Mouse (Mus musculus) forebrain, embryonic 14.5 days (tissue): Measurements from ENCODE around the gene Nudt4. TPM values are rescaled to one million over a fixed set of nuclear protein-coding genes. Genes with fewer than 3 reads are reported as not detected.

ENCODE experiments used
- ATAC-seq: fragments of 200-750 bp; cut with Nextera tagmentation; 2 replicates; pipeline ENCODE4 v1.8.0; 2017; ENCODE audit warnings: mild to moderate bottlenecking, moderate library complexity
- DNase-seq: peaks from one replicate; pipeline ENCODE4 v3.0.0-alpha.2; 2015; ENCODE audit warnings: low spot score
- H3K27ac ChIP-seq: fragments of 300-500 bp; sonication (generic); 2 replicates; pipeline ENCODE4 v1.5.1; 2014; ENCODE audit warnings: low read depth, mild to moderate bottlenecking, control low read depth, low read length, moderate library complexity
- H3K27me3 ChIP-seq: fragments of 300-500 bp; sonication (generic); replicated peaks from 2 replicates; pipeline ENCODE4 v1.6.1; 2014; ENCODE audit warnings: low read length, control low read depth, mixed read lengths; ENCODE audit not compliant: control insufficient read depth, insufficient read depth
- H3K36me3 ChIP-seq: fragments of 300-500 bp; sonication (generic); 2 replicates; pipeline ENCODE4 v1.6.1; 2014; ENCODE audit warnings: low read length, control low read depth; ENCODE audit not compliant: control insufficient read depth, insufficient read depth
- H3K4me1 ChIP-seq: fragments of 300-500 bp; sonication (generic); 2 replicates; pipeline ENCODE4 v1.6.1; 2014; ENCODE audit warnings: antibody characterized with exemption, low read length, control low read depth; ENCODE audit not compliant: control insufficient read depth, insufficient read depth
- H3K4me2 ChIP-seq: fragments of 300-500 bp; sonication (generic); 2 replicates; pipeline ENCODE4 v1.6.1; 2014; ENCODE audit warnings: mild to moderate bottlenecking, control low read depth, low read length
- H3K4me3 ChIP-seq: fragments of 300-500 bp; sonication (generic); 2 replicates; pipeline ENCODE4 v1.5.1; 2014; ENCODE audit warnings: low read depth, low read length, control low read depth
- H3K9ac ChIP-seq: fragments of 300-500 bp; sonication (generic); 2 replicates; pipeline ENCODE4 v1.6.1; 2014; ENCODE audit warnings: mild to moderate bottlenecking, low read length, control low read depth, moderate library complexity
- H3K9me3 ChIP-seq: fragments of 300-500 bp; sonication (generic); replicated peaks from 2 replicates; pipeline ENCODE4 v1.6.1; 2016; ENCODE audit warnings: low read length, control low read depth, mixed read lengths; ENCODE audit not compliant: control insufficient read depth
- WGBS: fragments of 180-500 bp; shearing (Covaris S2); extraction: QIAGEN DNeasy Blood & Tissue Kit; methylation state at CpG from one replicate; pipeline ENCODE4 v1.1.7; 2014; 5-methylcytosine and 5-hydroxymethylcytosine counted together
- polyA plus RNA-seq: library from polyadenylated mRNA; unstranded; fragments of >200 nt; fragmentation: Nextera tagmentation; extraction: Ambion mirVana; gene quantifications from 2 replicates; pipeline ENCODE4 v1.2.1, GENCODE M21; 2014

Gene Nudt4
- polyA plus RNA-seq, result 79.8 and 85.0 TPM in 2 replicates

- H3K4me2 ChIP-seq, result peak within 1 kb of the TSS; percentile 64
- WGBS, result 2% methylated on average over 73 of the region's 97 CpGs
- no peaks in the 10 kb centered on the region for H3K9me3 ChIP-seq
- no peaks in the 10 kb centered on the region for H3K36me3 ChIP-seq
- peak within 1 kb of the TSS; percentile 93 for H3K4me3 ChIP-seq
- H3K9ac ChIP-seq, result peak within 1 kb of the TSS; percentile 95
- peak; percentile 96 for DNase-seq
- no peaks in the 10 kb centered on the region for H3K27me3 ChIP-seq
- ATAC-seq, result peak; percentile 95
- H3K27ac ChIP-seq, result peak within 1 kb of the TSS; percentile 92
- peaks cover 11% of the 10 kb centered on the region for H3K4me1 ChIP-seq
These were observed at the start of gene Nudt4 for GRCm38 (mm10) chr10:95563851-95564845. Gene Nudt4, minus strand, starts transcription at chr10:95564146.

DNA sequence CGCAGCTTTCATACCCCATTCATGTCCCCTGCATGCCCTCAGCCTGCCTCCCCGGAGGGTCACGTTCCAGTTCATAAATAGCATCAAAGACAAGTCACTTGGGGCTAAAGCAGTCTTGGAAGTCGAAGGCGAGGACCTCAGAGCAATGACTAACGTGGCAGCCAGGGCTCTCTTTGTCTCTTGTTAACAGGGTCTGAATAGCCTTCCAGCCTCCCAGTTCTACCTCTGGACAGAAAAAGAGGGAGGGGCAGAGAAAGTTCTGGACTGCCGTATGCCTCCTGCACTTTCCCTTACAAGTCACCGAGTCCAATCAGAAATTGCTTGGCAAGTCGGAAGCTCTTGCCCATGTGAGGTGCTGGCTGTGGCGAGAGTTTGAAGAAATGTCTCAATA, 47.4 kb upstream of the Nudt4 start:
- H3K4me1 ChIP-seq, result no peaks in the 10 kb centered on the region
- no peaks in the 10 kb centered on the region for H3K36me3 ChIP-seq
- no peak for DNase-seq
- H3K27me3 ChIP-seq, result no peaks in the 10 kb centered on the region
- no peak overlapping the region for H3K4me2 ChIP-seq
- no peak for ATAC-seq
- WGBS, result 42% methylated on average over 10 of the region's 10 CpGs
- no peak overlapping the region for H3K27ac ChIP-seq
- H3K9ac ChIP-seq, result no peak overlapping the region
- H3K9me3 ChIP-seq, result no peaks in the 10 kb centered on the region
- H3K4me3 ChIP-seq, result no peak overlapping the region

DNA sequence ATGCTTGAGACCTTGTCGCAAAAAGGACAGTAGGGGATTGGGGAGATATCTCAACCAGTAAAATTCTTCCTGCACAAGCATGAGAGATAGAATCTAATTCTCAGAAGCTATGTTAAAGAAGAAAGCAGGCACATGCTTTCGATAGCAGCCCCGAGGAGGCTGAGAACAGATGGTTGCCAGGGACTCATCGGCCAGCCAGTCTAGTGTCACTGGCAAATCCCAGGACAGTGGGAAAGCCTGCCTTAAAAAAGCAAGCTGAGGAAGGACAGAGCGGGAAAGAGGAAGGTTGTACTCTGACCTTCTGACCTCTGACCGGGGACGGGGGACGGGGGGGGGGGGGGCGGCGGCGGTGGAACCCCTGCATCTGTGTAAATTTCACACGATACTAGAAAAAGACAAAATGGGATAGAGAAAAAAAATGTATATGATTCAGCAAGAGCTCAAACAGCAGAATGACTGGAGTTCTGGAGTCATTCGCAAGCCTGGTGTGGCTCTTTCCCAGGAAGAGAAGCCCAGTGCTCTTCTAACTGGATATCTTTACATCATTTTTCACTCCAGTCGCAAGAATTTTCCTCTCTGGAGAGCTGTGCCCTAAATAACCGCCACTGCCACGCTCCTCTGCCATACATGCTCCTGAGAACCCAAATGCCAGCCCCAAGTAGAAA, 46.9 kb upstream of the Nudt4 start:
- Histone ChIP-seq H3K4me2 (no peak overlapping the region), H3K27me3 (no peaks in the 10 kb centered on the region), H3K4me1 (no peaks in the 10 kb centered on the region), H3K4me3 (no peak overlapping the region), H3K27ac (no peak overlapping the region), H3K9ac (no peak overlapping the region), H3K36me3 (no peaks in the 10 kb centered on the region), H3K9me3 (no peaks in the 10 kb centered on the region)
- no peak for ATAC-seq
- DNase-seq, result no peak
- WGBS, result 81% methylated on average over 16 of the region's 16 CpGs

- Histone ChIP-seq H3K9ac (no peak overlapping the region), H3K9me3 (no peaks in the 10 kb centered on the region), H3K4me1 (no peaks in the 10 kb centered on the region), H3K27ac (no peak overlapping the region), H3K4me3 (no peak overlapping the region), H3K36me3 (no peaks in the 10 kb centered on the region), H3K27me3 (no peaks in the 10 kb centered on the region), H3K4me2 (no peak overlapping the region)
- WGBS, result 77% methylated on average over 22 of the region's 22 CpGs
- DNase-seq (no peak), ATAC-seq (no peak)
These were observed 41.1 kb upstream of the Nudt4 start for GRCm38 (mm10) chr10:95604979-95605613.

DNA sequence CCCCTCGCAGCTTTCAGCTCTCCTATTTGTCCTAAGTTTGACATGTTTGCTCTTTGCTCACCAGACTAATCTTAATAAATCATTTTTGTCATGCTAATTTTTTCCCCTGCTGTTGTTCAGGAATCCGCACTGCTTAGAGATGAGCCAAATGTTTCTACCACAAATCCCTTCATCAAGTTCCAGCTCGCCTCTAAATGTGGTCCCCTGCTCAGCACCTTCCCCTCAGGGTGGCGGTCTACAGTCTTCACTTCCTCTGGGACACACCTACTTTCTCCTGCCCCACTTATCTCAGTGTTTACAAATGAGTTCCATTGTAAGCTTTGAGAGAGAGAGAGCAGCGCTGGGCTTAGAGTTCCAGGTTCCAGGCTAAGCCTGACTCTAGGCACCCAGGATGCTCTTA, 36.6 kb upstream of the Nudt4 start:
- no peak overlapping the region for H3K9ac ChIP-seq
- ATAC-seq, result no peak
- H3K9me3 ChIP-seq, result no peaks in the 10 kb centered on the region
- no peak for DNase-seq
- 20% methylated on average over 5 of the region's 5 CpGs for WGBS
- H3K4me2 ChIP-seq, result no peak overlapping the region
- no peaks in the 10 kb centered on the region for H3K27me3 ChIP-seq
- H3K36me3 ChIP-seq, result no peaks in the 10 kb centered on the region
- H3K4me3 ChIP-seq, result no peak overlapping the region
- no peak overlapping the region for H3K27ac ChIP-seq
- H3K4me1 ChIP-seq, result no peaks in the 10 kb centered on the region; the same call in 1 of the 2 replicates

DNA sequence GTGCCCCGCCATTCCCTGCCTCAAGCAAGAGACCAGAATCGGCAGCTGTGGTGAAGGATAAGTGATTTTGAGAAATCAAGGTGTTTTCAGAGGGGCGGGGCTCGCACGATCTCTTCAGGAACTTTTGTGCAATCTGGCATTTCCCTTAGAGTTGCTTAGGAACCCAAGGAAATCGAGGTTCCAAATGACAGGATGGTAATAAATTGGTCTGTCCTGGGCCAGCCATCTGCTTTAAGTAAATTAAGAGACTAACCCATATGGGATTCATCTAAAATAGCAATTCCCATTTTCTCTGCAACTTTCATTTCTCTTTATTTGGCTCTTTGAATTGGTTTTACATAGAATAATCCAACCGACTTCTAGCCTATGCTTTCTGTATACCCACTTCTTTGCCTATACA, 35.8 kb upstream of the Nudt4 start:
- Histone ChIP-seq H3K27me3 (no peaks in the 10 kb centered on the region), H3K9ac (no peak overlapping the region), H3K4me3 (no peak overlapping the region), H3K9me3 (no peaks in the 10 kb centered on the region), H3K36me3 (no peaks in the 10 kb centered on the region), H3K27ac (no peak overlapping the region), H3K4me2 (no peak overlapping the region), H3K4me1 (no peaks in the 10 kb centered on the region; the same call in 1 of the 2 replicates)
- ATAC-seq (no peak), DNase-seq (no peak)
- WGBS, result 89% methylated on average over 7 of the region's 7 CpGs

DNA sequence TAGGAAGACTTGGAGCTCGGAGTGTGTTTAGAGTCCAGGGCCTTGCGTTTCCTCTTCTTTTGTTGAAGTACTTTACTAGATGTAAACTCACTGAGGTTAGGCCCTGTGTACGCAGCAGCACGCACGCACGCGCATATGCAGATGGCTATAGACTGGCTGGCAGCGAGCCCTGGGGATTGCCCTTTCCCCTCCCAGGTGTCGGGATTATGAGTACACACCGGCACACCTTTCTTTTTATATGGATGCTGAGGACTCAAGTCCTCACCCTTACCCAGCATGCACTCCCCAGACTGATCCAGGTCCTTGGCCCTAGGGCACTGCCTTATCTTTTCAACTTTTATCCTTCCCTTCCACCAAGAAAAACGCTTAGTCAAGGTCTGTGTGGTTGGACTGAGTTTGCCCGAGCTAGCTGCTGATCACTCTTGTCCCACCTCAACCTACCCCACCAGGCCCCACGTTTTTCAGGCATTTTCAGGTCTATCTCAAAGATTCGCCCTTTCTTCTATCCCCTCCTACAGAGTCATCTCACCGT, 34.2 kb upstream of the Nudt4 start:
- ATAC-seq, result no peak
- no peak overlapping the region for H3K27ac ChIP-seq
- H3K4me2 ChIP-seq, result no peak overlapping the region
- WGBS, result 66% methylated on average over 15 of the region's 15 CpGs
- H3K9ac ChIP-seq, result no peak overlapping the region
- H3K36me3 ChIP-seq, result no peaks in the 10 kb centered on the region
- H3K27me3 ChIP-seq, result no peaks in the 10 kb centered on the region
- no peaks in the 10 kb centered on the region for H3K9me3 ChIP-seq
- H3K4me3 ChIP-seq, result no peak overlapping the region
- H3K4me1 ChIP-seq, result no peaks in the 10 kb centered on the region; the same call in 1 of the 2 replicates
- no peak for DNase-seq

DNA sequence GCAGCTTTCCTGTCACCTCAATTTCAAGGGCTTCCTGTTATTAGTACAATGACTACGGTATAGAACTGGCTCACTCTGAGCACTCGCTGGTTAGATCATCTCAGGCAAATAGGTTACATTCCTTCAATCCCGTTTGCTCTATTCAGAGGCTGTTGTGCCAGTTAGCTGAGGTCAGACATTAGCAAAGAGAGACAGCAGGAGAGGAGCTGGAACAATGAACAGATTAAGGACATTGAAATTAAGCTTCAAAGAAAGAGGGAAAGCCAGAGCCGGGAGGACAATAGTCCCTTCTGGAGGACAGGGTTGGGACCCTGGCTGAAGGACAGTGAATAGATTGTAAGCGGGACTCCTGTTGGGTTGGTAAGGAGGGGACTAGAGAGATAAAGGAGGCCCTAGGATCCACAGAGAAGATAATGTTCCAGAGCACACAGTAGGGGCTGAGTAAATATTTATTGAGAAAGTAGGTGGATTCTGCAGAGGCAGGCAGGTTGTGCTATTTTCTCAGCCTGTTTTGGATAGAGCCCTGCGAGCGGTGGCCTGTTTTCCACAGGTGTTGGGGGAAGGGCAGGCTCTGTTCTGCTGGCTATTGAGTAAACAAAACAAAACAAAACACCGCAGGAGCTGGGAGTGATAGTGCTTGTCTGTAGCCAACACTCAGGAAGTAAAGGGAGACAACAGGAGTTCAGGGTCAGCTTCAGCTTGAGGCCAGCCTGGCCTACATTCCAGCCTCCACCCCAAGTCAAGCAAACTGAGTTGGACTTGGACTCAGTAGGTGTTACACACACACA, 32.1 kb upstream of the Nudt4 start:
- no peak overlapping the region for H3K4me3 ChIP-seq
- H3K36me3 ChIP-seq, result no peaks in the 10 kb centered on the region
- no peaks in the 10 kb centered on the region for H3K27me3 ChIP-seq
- H3K4me2 ChIP-seq, result no peak overlapping the region
- DNase-seq (peak; percentile 22), ATAC-seq (no peak; the same call in 1 of the 2 replicates)
- no peaks in the 10 kb centered on the region; the same call in 1 of the 2 replicates for H3K4me1 ChIP-seq
- H3K9ac ChIP-seq, result no peak overlapping the region
- no peaks in the 10 kb centered on the region for H3K9me3 ChIP-seq
- no peak overlapping the region for H3K27ac ChIP-seq
- WGBS, result 7% methylated on average over 8 of the region's 8 CpGs
